Mouse (Mus musculus) hindbrain, embryonic 11.5 days (tissue): ENCODE measurements at regions not wholly inside any gene's neighbourhood (a gene's known extent, or its start where the extent isn't known, plus 50 kb on each side); places are given as distances from the start of the nearest gene placed in this dataset.

ENCODE experiments used
- ATAC-seq: fragments of 200-750 bp; cut with Nextera tagmentation; 2 replicates; pipeline ENCODE4 v1.8.0; 2017; ENCODE audit warnings: mild to moderate bottlenecking, moderate TSS enrichment, moderate library complexity; ENCODE audit not compliant: low FRiP score
- DNase-seq: peaks from one replicate; pipeline ENCODE4 v3.0.0-alpha.2; 2015; ENCODE audit warnings: low spot score
- H3K27ac ChIP-seq: fragments of 300-500 bp; sonication (generic); 2 replicates; pipeline ENCODE4 v1.5.1; 2014; ENCODE audit warnings: mild to moderate bottlenecking, low read depth, low read length
- H3K27me3 ChIP-seq: fragments of 300-500 bp; sonication (generic); 2 replicates; pipeline ENCODE4 v1.6.1; 2014; ENCODE audit warnings: mild to moderate bottlenecking, low read length, moderate library complexity, mixed read lengths; ENCODE audit not compliant: control insufficient read depth, insufficient read depth
- H3K36me3 ChIP-seq: fragments of 300-500 bp; sonication (generic); 2 replicates; pipeline ENCODE4 v1.6.1; 2014; ENCODE audit warnings: mild to moderate bottlenecking, low read length, moderate library complexity, mixed read lengths; ENCODE audit not compliant: control insufficient read depth, insufficient read depth
- H3K4me1 ChIP-seq: fragments of 300-500 bp; sonication (generic); replicated peaks from 2 replicates; pipeline ENCODE4 v1.6.1; 2014; ENCODE audit warnings: low read length, mixed read lengths; ENCODE audit not compliant: control insufficient read depth, insufficient read depth
- H3K4me2 ChIP-seq: fragments of 300-500 bp; sonication (generic); replicated peaks from 2 replicates; pipeline ENCODE4 v1.6.1; 2014; ENCODE audit warnings: mild to moderate bottlenecking, low read depth, low read length
- H3K4me3 ChIP-seq: fragments of 300-500 bp; sonication (generic); 2 replicates; pipeline ENCODE4 v1.5.1; 2014; ENCODE audit warnings: low read depth, low read length
- H3K9ac ChIP-seq: fragments of 300-500 bp; sonication (generic); 2 replicates; pipeline ENCODE4 v1.6.1; 2014; ENCODE audit warnings: low read depth, low read length
- H3K9me3 ChIP-seq: fragments of 300-500 bp; sonication (generic); 2 replicates; pipeline ENCODE4 v1.6.1; 2016; ENCODE audit warnings: low read length; ENCODE audit not compliant: control insufficient read depth
- WGBS: fragments of 180-500 bp; shearing (Covaris S2); extraction: QIAGEN DNeasy Blood & Tissue Kit; methylation state at CpG from one replicate; pipeline ENCODE4 v1.1.7; 2014; 5-methylcytosine and 5-hydroxymethylcytosine counted together

DNA sequence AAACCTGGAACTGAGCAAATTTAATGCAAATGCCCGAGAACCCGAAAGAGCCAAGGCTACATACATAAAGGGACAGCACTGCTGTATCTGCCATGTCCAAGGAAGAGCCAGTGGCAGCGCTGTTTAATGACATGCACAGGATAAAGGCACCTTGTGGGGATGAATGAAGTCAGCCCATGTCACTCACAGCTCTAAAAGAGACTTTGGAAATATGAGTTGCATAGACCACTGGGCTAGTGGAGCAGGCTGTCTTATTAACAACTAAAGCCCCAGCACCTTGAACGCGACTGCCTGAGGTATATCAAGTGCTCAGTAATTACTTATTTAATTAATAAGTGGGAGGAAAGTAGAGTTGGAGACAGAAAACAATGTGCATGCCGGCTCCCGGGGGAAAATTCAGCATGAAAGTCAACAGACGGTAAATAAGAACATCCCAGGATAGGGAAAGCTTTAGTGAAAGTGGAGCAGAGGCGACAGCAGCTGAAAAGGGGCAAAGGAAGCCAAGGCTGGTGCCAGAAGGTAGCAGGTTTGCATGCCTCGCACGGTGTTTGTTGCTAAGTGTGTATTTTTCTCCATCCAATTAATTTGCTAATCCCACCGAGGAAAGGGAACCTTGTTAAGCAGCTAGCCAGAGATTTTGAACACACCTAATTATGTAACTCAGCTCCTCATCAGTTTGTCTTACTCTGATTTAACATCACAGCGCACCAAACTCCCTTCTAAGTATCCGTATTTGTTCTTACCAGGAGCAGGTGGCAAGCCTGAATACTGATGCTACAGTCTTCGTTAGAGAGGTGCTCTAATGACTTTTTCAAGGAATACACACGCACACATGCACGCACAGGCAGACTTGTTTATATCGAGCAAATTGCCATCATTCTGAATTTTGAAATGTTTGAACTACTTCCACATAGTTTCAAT is 167.4 kb downstream of the Triml1 start:
- 75% methylated on average over 18 of the region's 18 CpGs for WGBS
- DNase-seq (no peak), ATAC-seq (no peak)
- Histone ChIP-seq H3K4me1 (no peaks in the 10 kb centered on the region), H3K27me3 (no peaks in the 10 kb centered on the region), H3K9ac (no peak overlapping the region), H3K4me2 (no peak overlapping the region), H3K9me3 (no peaks in the 10 kb centered on the region), H3K4me3 (no peak overlapping the region), H3K36me3 (no peaks in the 10 kb centered on the region), H3K27ac (no peak overlapping the region)

DNA sequence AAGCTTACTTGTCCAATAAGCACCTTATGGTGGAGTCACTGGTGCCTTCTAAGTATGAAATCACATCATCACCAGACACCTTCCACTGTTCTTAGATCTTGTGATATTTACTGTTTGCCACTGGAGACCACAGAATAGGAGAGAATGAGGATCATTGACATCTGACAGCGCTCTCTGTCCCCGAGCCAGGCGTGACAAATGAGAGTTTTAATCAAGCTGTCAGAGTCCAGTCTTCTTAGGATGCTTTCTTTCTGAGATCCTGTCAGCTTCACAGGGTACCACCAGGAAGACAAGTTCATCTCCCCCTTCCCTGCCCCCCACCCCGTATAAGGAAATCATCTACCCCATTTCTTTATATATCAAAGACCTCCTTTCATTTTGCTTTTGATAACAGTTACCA is 168.7 kb downstream of the Triml1 start:
- Histone ChIP-seq H3K27me3 (no peaks in the 10 kb centered on the region), H3K4me3 (no peak overlapping the region), H3K4me1 (no peaks in the 10 kb centered on the region), H3K36me3 (no peaks in the 10 kb centered on the region), H3K9ac (no peak overlapping the region), H3K27ac (no peak overlapping the region), H3K4me2 (no peak overlapping the region), H3K9me3 (no peaks in the 10 kb centered on the region)
- DNase-seq (no peak), ATAC-seq (0 out of 2 replicates have a peak, but pooled peaks have one; percentile 38)
- 47% methylated on average over 4 of the region's 4 CpGs for WGBS

GRCm38 (mm10) chr8:42967862-42968395 is 173.4 kb downstream of the Triml1 start:
- Histone ChIP-seq H3K4me2 (no peak overlapping the region), H3K9ac (no peak overlapping the region), H3K4me3 (no peak overlapping the region), H3K27ac (no peak overlapping the region), H3K27me3 (no peaks in the 10 kb centered on the region), H3K4me1 (no peaks in the 10 kb centered on the region), H3K9me3 (no peaks in the 10 kb centered on the region), H3K36me3 (no peaks in the 10 kb centered on the region)
- DNase-seq (no peak), ATAC-seq (peak; percentile 74)
- 69% methylated on average over 8 of the region's 8 CpGs for WGBS

- no peaks in the 10 kb centered on the region for H3K36me3 ChIP-seq
- ATAC-seq, result no peak
- no peak for DNase-seq
- WGBS, result 75% methylated on average over 2 of the region's 2 CpGs
- no peaks in the 10 kb centered on the region for H3K4me1 ChIP-seq
- H3K4me3 ChIP-seq, result no peak overlapping the region
- H3K27me3 ChIP-seq, result no peaks in the 10 kb centered on the region
- no peaks in the 10 kb centered on the region for H3K9me3 ChIP-seq
- H3K4me2 ChIP-seq, result no peak overlapping the region
- H3K27ac ChIP-seq, result no peak overlapping the region
- H3K9ac ChIP-seq, result no peak overlapping the region
Measured at GRCm38 (mm10) chr8:42964507-42964906, 176.8 kb downstream of the Triml1 start.

DNA sequence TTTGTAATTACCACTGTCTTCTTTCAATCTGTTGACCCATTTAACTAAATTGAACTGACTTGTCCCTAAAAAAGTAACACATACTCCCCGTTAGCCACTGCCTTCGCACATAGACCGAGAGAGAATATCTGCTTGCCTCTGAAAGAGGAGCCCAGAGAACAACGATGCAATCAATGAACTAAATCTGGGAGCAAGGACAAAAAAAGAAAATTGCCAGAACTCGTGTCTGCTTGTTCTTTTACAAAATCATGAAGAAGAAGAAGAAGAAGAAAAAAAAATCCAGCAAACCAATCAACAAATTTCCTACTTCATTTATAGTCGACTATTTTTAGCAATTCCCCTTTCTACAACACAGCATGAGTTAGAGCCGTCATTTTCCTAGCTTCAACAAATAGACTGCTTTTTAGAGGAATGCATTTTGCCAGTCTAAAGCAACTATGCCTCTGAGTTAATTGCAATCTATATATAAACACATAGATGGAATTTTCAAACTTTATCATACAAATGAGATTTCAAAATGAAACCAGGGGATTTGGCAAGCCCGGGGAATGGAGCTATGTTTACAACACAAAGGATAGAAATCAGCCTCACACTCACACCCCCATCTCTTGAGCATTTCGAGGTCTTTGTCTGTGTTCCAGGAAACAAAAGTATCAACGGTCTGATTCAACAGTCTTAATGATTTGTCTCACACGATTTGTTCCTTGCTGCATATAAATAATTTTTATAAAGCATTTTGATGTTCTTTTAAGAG is 183.1 kb downstream of the Triml1 start:
- Histone ChIP-seq H3K27me3 (no peaks in the 10 kb centered on the region), H3K9ac (no peak overlapping the region), H3K4me2 (no peak overlapping the region), H3K36me3 (no peaks in the 10 kb centered on the region), H3K27ac (no peak overlapping the region), H3K4me1 (no peaks in the 10 kb centered on the region), H3K4me3 (no peak overlapping the region), H3K9me3 (no peaks in the 10 kb centered on the region)
- DNase-seq (no peak), ATAC-seq (no peak)
- WGBS, result 87% methylated on average over 11 of the region's 11 CpGs

GRCm38 (mm10) chr8:42932609-42933008 is 208.7 kb downstream of the Triml1 start:
- no peak overlapping the region for H3K4me3 ChIP-seq
- ATAC-seq (no peak), DNase-seq (no peak)
- H3K4me1 ChIP-seq, result no peaks in the 10 kb centered on the region
- no peaks in the 10 kb centered on the region for H3K27me3 ChIP-seq
- H3K4me2 ChIP-seq, result no peak overlapping the region
- H3K9ac ChIP-seq, result no peak overlapping the region
- 89% methylated on average over 3 of the region's 3 CpGs for WGBS
- H3K36me3 ChIP-seq, result no peaks in the 10 kb centered on the region
- H3K27ac ChIP-seq, result no peak overlapping the region
- no peaks in the 10 kb centered on the region for H3K9me3 ChIP-seq

DNA sequence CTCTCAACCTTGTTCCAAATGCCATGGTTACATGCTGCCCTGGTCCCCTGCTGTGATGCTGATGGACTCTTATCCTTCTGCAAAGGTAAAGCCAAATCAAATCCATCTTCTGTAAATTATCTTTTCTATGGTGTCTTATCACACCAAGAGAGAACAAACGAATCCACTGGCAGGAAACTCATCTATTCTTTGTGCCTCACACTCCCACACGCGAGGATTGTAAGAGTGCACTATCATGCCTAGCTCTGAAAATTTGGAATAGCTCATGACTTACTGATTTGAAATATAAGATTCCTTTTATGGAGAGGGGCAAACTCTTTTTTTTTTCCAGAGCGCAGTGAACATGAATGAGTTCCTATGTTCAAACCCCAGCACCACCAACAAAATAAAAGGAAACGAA is 249.6 kb downstream of the Triml1 start:
- no peaks in the 10 kb centered on the region for H3K36me3 ChIP-seq
- H3K9ac ChIP-seq, result no peak overlapping the region
- no peaks in the 10 kb centered on the region for H3K4me1 ChIP-seq
- no peak for DNase-seq
- H3K4me3 ChIP-seq, result no peak overlapping the region
- no peak overlapping the region for H3K27ac ChIP-seq
- H3K9me3 ChIP-seq, result no peaks in the 10 kb centered on the region
- ATAC-seq, result no peak
- no peaks in the 10 kb centered on the region for H3K27me3 ChIP-seq
- WGBS, result 92% methylated on average over 5 of the region's 5 CpGs
- no peak overlapping the region for H3K4me2 ChIP-seq

DNA sequence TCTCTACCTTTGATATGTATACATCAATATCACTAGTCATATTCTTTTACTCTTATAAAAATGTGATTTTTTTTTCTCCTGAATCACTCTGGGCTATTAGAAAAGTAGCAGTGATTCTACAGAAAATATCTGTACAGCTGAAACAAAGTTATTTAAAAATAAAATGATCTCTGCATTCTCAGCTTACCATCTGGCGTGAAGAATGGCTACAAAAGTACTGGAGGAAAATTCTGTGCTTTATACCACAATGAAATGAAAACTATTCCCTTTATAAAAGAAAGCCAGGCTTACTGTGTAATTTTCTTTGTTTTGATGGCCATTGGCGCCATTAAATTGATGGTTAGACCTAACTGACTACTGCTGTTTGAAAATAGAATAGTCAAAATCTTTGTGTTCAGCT is 254.8 kb downstream of the Triml1 start:
- H3K4me3 ChIP-seq, result no peak overlapping the region
- no peaks in the 10 kb centered on the region for H3K9me3 ChIP-seq
- ATAC-seq, result no peak
- WGBS, result 93% methylated on average over 2 of the region's 2 CpGs
- H3K27ac ChIP-seq, result no peak overlapping the region
- H3K36me3 ChIP-seq, result no peaks in the 10 kb centered on the region
- H3K4me2 ChIP-seq, result no peak overlapping the region
- H3K4me1 ChIP-seq, result no peaks in the 10 kb centered on the region
- no peaks in the 10 kb centered on the region for H3K27me3 ChIP-seq
- H3K9ac ChIP-seq, result no peak overlapping the region
- DNase-seq, result no peak
